Mouse (Mus musculus) hindbrain, embryonic 11.5 days (tissue): ENCODE data around the gene Nthl1. TPM values are rescaled to one million over a fixed set of nuclear protein-coding genes. Genes with fewer than 3 reads are reported as not detected.
A peak's percentile ranks its signal among the peaks of the same experiment; 100 is the strongest.

ENCODE experiments used
- ATAC-seq: fragments of 200-750 bp; cut with Nextera tagmentation; 2 replicates; pipeline ENCODE4 v1.8.0; 2017; ENCODE audit warnings: mild to moderate bottlenecking, moderate TSS enrichment, moderate library complexity; ENCODE audit not compliant: low FRiP score
- DNase-seq: peaks from one replicate; pipeline ENCODE4 v3.0.0-alpha.2; 2015; ENCODE audit warnings: low spot score
- H3K27ac ChIP-seq: fragments of 300-500 bp; sonication (generic); 2 replicates; pipeline ENCODE4 v1.5.1; 2014; ENCODE audit warnings: mild to moderate bottlenecking, low read depth, low read length
- H3K27me3 ChIP-seq: fragments of 300-500 bp; sonication (generic); 2 replicates; pipeline ENCODE4 v1.6.1; 2014; ENCODE audit warnings: mild to moderate bottlenecking, low read length, moderate library complexity, mixed read lengths; ENCODE audit not compliant: control insufficient read depth, insufficient read depth
- H3K36me3 ChIP-seq: fragments of 300-500 bp; sonication (generic); 2 replicates; pipeline ENCODE4 v1.6.1; 2014; ENCODE audit warnings: mild to moderate bottlenecking, low read length, moderate library complexity, mixed read lengths; ENCODE audit not compliant: control insufficient read depth, insufficient read depth
- H3K4me1 ChIP-seq: fragments of 300-500 bp; sonication (generic); replicated peaks from 2 replicates; pipeline ENCODE4 v1.6.1; 2014; ENCODE audit warnings: low read length, mixed read lengths; ENCODE audit not compliant: control insufficient read depth, insufficient read depth
- H3K4me2 ChIP-seq: fragments of 300-500 bp; sonication (generic); replicated peaks from 2 replicates; pipeline ENCODE4 v1.6.1; 2014; ENCODE audit warnings: mild to moderate bottlenecking, low read depth, low read length
- H3K4me3 ChIP-seq: fragments of 300-500 bp; sonication (generic); 2 replicates; pipeline ENCODE4 v1.5.1; 2014; ENCODE audit warnings: low read depth, low read length
- H3K9ac ChIP-seq: fragments of 300-500 bp; sonication (generic); 2 replicates; pipeline ENCODE4 v1.6.1; 2014; ENCODE audit warnings: low read depth, low read length
- H3K9me3 ChIP-seq: fragments of 300-500 bp; sonication (generic); 2 replicates; pipeline ENCODE4 v1.6.1; 2016; ENCODE audit warnings: low read length; ENCODE audit not compliant: control insufficient read depth
- WGBS: fragments of 180-500 bp; shearing (Covaris S2); extraction: QIAGEN DNeasy Blood & Tissue Kit; methylation state at CpG from one replicate; pipeline ENCODE4 v1.1.7; 2014; 5-methylcytosine and 5-hydroxymethylcytosine counted together
- polyA plus RNA-seq: library from polyadenylated mRNA; unstranded; fragments of >200 nt; fragmentation: Nextera tagmentation; extraction: Ambion mirVana; gene quantifications from 2 replicates; pipeline ENCODE4 v1.2.1, GENCODE M21; 2014

The Nthl1 gene
- polyA plus RNA-seq, 1 experiment from 2014 or later, result 12.0 TPM

DNA sequence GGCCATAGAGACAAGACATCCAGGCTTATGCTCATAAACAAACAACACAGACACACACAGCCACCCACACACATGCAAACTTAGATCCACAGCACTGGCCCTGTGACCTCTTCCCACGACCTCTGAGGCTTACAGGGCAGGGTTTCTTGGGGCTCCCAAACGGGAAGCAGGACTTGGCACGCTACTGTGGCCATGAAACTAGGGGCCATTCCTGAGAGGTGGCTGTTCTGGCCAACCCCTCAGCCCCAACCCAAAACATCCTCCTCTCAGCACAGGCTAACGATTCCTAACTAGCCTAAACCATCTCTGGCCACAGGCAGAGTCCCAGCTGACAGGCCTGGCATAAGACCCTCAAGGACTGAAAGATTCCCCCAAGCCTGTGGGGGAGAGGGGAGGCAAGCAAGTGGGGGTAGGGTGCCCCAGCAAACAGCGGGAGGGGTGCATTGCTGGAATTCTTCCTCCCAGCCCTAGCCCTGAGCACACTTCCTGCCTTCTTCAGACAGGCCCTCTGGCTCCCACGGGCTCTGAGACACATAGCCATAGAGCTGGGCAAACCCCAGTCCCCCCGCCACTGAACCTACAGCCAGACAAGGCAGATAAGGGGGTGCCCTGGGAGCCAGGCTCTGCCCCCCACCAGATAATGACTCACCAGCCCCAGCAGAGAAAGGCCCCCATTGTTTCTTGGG lies 11.7 kb downstream of the Nthl1 start:
- DNase-seq, result no peak
- no peaks in the 10 kb centered on the region for H3K4me1 ChIP-seq

DNA sequence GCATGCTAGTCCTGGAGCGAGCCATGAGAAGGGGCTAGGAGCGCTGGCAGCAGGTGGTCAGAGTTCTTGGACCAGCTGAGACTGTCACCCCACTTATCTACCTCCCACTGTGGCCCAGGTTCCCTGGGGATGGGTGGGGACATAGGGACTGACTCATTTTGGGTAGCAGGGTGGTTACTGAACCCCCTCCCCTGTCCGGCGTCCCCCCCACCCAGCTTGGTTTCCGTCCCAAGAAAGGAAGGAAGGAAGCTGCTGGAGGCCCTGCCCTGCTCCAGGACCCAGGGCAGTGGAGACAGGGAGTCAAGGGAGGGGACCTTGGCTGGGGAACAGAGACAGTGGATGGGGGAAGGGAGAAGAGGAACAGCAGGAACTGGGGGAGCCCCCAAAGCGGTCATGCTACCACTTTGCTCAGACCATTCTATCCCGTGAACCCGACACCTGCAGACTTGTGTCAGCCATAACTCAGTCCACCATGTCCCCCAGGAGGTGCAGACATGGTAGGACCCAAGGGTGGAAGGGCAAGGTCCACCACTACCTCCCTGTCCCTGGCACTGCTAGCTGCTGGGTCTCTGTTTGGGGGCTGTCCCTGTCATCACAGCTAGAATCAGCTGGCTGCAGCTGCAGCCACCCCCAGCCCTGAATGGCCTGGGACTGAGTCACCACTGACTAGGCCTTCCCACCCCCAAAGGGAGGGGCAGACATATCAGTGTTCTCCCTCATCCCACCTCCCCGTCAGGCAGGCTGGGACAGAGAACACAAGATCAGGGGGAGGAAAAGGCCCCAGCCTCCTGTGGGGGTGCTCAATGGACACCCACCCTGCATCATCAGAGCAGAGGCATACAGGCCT lies 12.6 kb downstream of the Nthl1 start:
- Histone ChIP-seq H3K27ac (no peak overlapping the region), H3K4me1 (0 out of 2 replicates have a peak, but pooled peaks cover 5% of the 10 kb centered on the region), H3K9ac (no peak overlapping the region), H3K36me3 (no peaks in the 10 kb centered on the region), H3K4me2 (no peak overlapping the region), H3K4me3 (no peak overlapping the region), H3K9me3 (no peaks in the 10 kb centered on the region), H3K27me3 (peaks cover 7% of the 10 kb centered on the region)
- no peak for DNase-seq
- ATAC-seq, result no peak
- WGBS, result 83% methylated on average over 9 of the region's 9 CpGs

More for the DNA sequence above, 11.7 kb downstream of the Nthl1 start:
- 0 out of 2 replicates have a peak, but pooled peaks cover 3% of the 10 kb centered on the region for H3K27me3 ChIP-seq
- H3K27ac ChIP-seq, result no peak overlapping the region
- H3K36me3 ChIP-seq, result no peaks in the 10 kb centered on the region
- no peaks in the 10 kb centered on the region for H3K9me3 ChIP-seq
- no peak overlapping the region for H3K4me2 ChIP-seq
- H3K4me3 ChIP-seq, result no peak overlapping the region
- WGBS, result 49% methylated on average over 7 of the region's 7 CpGs
- ATAC-seq, result no peak
- no peak overlapping the region for H3K9ac ChIP-seq

DNA sequence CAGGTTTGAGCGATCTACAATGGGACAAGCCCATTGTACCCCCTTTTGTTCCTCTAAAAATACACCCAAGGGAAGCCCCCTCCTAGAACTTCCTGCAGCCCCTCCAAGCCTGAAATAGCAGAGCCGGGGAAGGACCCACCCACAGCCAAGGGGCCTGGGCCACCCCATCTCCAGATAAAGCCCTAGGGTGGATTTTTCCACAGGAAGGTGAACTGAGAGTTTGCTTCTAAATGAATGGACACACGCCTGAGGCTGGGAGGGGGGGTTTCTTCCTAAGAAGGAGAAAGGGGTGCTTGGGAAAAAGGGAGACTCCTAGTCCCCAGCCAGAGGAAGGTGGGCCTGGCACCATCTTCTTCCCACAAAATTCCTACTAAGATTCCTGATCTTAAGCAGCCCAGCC lies 13.4 kb downstream of the Nthl1 start:
- ATAC-seq (no peak), DNase-seq (no peak)
- Histone ChIP-seq H3K36me3 (no peaks in the 10 kb centered on the region), H3K4me1 (0 out of 2 replicates have a peak, but pooled peaks cover 5% of the 10 kb centered on the region), H3K9ac (no peak overlapping the region), H3K27ac (no peak overlapping the region), H3K27me3 (peaks cover 11% of the 10 kb centered on the region), H3K4me3 (no peak overlapping the region), H3K9me3 (no peaks in the 10 kb centered on the region), H3K4me2 (no peak overlapping the region)
- 73% methylated on average over 3 of the region's 3 CpGs for WGBS

DNA sequence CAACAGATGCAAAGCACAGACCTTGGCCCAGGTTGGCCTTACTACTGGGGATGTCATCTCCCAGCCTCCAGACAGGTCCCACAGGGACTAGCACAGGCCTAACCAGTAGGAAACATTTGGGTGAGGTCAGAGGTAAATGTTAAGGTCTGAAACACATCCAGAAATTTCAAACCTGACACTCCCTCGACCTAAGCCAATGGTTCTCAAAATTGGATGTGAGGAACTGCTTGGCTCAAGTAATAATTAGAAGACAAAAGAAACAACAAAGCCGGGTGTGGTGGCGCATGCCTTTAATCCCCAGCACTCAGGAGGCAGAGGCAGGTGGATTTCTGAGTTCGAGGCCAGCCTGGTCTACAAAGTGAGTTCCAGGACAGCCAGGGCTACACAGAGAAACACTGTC lies 13.9 kb downstream of the Nthl1 start:
- no peak overlapping the region for H3K4me3 ChIP-seq
- no peaks in the 10 kb centered on the region for H3K9me3 ChIP-seq
- WGBS, result 81% methylated on average over 4 of the region's 4 CpGs
- 0 out of 2 replicates have a peak, but pooled peaks cover 5% of the 10 kb centered on the region for H3K4me1 ChIP-seq
- ATAC-seq, result no peak
- H3K36me3 ChIP-seq, result no peaks in the 10 kb centered on the region
- H3K27me3 ChIP-seq, result peaks cover 15% of the 10 kb centered on the region
- H3K27ac ChIP-seq, result no peak overlapping the region
- H3K4me2 ChIP-seq, result no peak overlapping the region
- DNase-seq, result no peak
- H3K9ac ChIP-seq, result no peak overlapping the region

DNA sequence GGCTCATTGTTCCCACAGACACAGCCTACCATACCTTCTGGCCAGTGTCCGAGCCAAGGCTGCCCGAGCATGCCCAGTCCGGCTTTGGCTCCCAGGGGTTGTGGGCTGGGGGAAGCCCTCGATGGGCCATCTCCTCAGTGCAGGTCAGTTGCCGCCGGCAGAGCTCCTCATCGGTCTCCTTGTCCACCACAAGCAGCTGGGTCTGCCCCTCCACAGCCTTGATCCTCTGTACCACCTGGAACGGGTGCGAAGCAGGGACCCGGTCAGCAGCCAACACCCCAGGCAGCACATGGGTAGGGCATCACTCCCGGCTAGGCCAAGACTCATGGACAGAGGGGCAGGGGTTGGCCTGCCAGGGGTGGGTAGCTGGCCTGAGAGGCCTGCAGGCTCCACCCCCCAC lies 15.0 kb downstream of the Nthl1 start:
- DNase-seq (no peak), ATAC-seq (no peak)
- Histone ChIP-seq H3K4me3 (no peak overlapping the region), H3K4me1 (0 out of 2 replicates have a peak, but pooled peaks cover 5% of the 10 kb centered on the region), H3K9ac (no peak overlapping the region), H3K4me2 (no peak overlapping the region), H3K27ac (no peak overlapping the region; the same call in 1 of the 2 replicates), H3K9me3 (no peaks in the 10 kb centered on the region), H3K27me3 (peaks cover 15% of the 10 kb centered on the region), H3K36me3 (no peaks in the 10 kb centered on the region)
- 81% methylated on average over 11 of the region's 11 CpGs for WGBS

DNA sequence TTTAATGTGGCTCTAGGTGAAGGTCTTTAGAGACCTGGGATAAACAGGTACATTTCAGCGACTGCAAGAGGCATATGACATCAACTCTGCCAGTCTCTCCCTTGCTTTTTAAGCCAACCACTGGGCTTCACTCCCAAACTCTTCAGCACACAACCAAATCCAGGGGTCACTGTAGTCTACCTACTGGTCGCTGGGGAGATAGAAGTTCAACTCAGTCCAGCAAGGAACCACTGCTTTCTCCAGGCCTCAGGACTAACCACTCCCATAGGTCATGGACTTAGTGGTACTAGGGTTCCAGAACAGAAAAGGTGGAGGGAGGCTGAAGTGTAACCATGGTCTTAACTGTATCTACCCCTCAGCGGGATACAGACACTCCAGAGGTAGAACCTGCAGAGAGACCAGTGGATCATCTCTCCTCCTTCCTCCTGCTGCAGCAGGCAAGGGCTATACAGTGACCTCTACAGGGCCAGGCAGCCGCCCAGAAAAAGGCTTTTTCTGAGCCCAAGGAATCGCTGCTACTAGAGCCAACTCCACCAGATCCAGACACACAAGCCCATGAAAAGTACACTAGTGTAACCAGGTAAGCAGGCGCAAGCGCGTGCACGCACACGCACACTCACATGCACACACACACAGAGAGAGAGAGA lies 16.4 kb downstream of the Nthl1 start:
- no peaks in the 10 kb centered on the region for H3K36me3 ChIP-seq
- peak overlapping the region; percentile 59 for H3K4me3 ChIP-seq
- no peak for ATAC-seq
- peaks cover 15% of the 10 kb centered on the region for H3K27me3 ChIP-seq
- no peaks in the 10 kb centered on the region for H3K9me3 ChIP-seq
- no peak for DNase-seq
- no peak overlapping the region for H3K27ac ChIP-seq
- H3K4me2 ChIP-seq, result no peak overlapping the region
- 0 out of 2 replicates have a peak, but pooled peaks cover 5% of the 10 kb centered on the region for H3K4me1 ChIP-seq
- H3K9ac ChIP-seq, result no peak overlapping the region
- 75% methylated on average over 10 of the region's 10 CpGs for WGBS

DNA sequence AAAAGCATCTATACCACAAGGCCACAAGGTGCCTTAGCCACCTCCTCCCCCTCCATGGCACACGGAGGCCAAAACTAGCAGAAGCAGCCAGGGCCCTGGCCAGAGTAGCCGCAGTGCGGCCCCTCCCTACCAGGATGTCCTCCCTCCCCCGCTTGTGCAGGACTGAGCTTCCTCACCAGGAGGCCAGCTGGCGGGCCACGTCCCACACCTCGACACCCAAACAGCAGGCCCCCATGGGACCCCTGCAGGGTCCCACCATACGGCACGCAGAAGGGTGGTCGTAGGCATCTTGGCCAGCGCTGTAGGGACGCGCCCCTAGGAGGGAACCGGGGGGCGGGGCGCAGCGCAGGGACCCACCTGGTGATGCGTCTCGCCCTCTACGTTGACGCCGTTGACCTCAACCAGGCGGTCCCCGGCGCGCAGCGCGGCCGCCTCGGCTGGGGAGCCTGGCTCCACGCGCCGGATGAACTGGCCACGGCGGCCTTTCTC lies 17.1 kb downstream of the Nthl1 start:
- H3K27me3 ChIP-seq, result peaks cover 15% of the 10 kb centered on the region
- under 1% methylated on average over 34 of the region's 35 CpGs for WGBS
- 0 out of 2 replicates have a peak, but pooled peaks cover 5% of the 10 kb centered on the region for H3K4me1 ChIP-seq
- no peaks in the 10 kb centered on the region for H3K36me3 ChIP-seq
- H3K9ac ChIP-seq, result peak overlapping the region; percentile 73
- DNase-seq (no peak), ATAC-seq (peak; percentile 62)
- peak overlapping the region; percentile 59 for H3K4me3 ChIP-seq
- H3K27ac ChIP-seq, result no peak overlapping the region
- no peaks in the 10 kb centered on the region for H3K9me3 ChIP-seq
- H3K4me2 ChIP-seq, result peak overlapping the region; percentile 100

DNA sequence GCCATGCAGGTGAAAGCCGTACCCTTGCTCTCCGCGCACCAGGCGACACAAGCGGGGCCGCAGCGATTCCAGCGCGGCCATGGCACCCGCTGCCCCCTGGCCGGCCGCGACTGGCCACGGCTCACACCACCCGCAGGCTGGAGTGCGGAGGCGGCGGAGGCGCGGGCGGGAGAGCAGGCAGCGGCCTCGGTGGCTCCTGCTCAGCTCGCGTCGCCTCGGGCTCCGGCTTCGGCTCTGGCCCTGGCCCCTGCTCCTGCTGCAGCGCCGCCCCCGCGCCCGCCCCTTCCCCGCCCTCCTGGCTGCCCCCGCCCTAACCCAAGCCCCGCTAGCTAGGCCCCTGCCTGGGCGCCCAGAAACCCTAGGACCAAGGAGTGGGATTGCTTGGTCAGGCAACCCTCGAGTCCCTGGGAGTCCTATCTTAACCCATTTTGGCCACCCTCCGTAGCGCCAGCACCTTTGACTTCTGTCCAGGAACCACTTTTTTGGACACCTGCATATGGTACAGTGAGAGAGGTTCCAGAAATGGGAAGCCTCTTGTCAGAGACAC lies 17.7 kb downstream of the Nthl1 start, which contains the start of gene Slc9a3r2:
Gene Slc9a3r2, minus strand, starts transcription at position 258 of the 547 bp plus-strand sequence.
- Histone ChIP-seq H3K9ac (peak within 1 kb of the TSS; percentile 73), H3K36me3 (no peaks in the 10 kb centered on the region), H3K4me2 (peak within 1 kb of the TSS; percentile 100), H3K27ac (no peak within 1 kb of the TSS), H3K9me3 (no peaks in the 10 kb centered on the region), H3K4me3 (peak within 1 kb of the TSS; percentile 59), H3K27me3 (peaks cover 15% of the 10 kb centered on the region), H3K4me1 (0 out of 2 replicates have a peak, but pooled peaks cover 5% of the 10 kb centered on the region)
- ATAC-seq, result peak; percentile 41
- under 1% methylated on average over 39 of the region's 41 CpGs for WGBS
- DNase-seq, result peak; percentile 65
